Mouse (Mus musculus): ENCODE data around the gene Zfp455.
"Not testable (repeated sequence)": the region's sequence is repeated elsewhere in the genome, so short reads cannot be mapped to it uniquely, and the experiment has no call there.

- not testable (repeated sequence) for TF ChIP-seq POLR2A (IDR thresholded peaks at IDR 0.05; ENCODE audit: insufficient read depth, low read length); CTCF (IDR thresholded peaks at IDR 0.05; ENCODE audit: low read depth, low read length)
These were observed 21.1 kb upstream of the Zfp455 start, which contains the start of gene Rsl1 for GRCm38 (mm10) chr13:67172991-67173722.

Measured in ES-Bruce4 (cell line).